Mouse (Mus musculus): ENCODE measurements around the gene Clip1. TPM values are rescaled to one million over a fixed set of nuclear protein-coding genes. Genes with fewer than 3 reads are reported as not detected.

Gene Clip1
- 120 TPM for total RNA-seq (2023)

GRCm38 (mm10) chr5:123684221-123685144, at the start of gene Clip1:
Clip1 (minus strand) TSS chr5:123684618.

GRCm38 (mm10) chr5:123720328-123721311, 36.2 kb upstream of the Clip1 start, which contains the start of gene Zcchc8:
Zcchc8 (minus strand) TSS chr5:123721100.

DNA sequence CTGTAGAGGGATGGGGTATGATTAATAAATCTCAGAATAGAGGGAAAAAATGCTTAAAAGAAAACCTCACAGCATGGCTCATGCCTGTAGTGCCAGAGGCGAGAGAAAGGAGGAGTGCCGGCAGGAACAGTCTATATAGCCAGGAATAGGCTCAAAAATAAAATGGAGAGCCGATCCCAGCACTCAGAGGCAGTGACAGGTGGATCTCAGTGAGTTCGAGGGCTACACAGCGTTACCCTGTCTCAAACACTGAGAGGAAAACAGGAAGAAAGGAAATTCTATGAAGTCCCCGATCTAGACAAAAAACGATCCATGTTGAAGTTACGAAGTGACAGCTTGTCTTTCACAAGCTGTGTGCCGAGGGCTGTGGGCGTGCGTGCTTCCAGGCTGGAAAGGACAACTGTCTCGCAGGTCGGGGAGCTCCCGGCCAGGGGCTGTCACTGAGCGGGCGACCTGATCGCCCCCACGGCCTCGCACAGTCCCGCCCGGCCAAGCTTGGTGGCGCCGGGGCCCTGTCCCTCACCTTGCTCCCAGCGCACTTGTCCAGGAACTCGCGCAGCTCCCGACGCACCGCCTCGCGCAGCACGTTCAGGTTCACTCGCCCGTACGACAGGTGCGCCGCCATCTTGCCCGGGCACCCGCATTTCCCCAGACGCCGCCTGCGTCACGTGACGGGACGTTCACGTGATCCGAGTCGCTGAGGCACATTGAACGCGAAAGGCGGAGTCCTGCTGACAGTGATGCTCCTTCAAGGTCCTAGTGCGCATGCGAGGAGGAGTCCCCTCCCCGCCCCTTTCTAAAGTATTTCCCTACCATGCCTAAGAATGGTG, 111.8 kb downstream of the Clip1 start, which contains the start of gene Vps33a:
TSS of gene Vps33a (minus strand) at position 682 of the 830 bp plus-strand sequence.

Other genes with a start within 250 kb of the Clip1 start
- gene Lrrc43, start 195.3 kb downstream of the Clip1 start, total RNA-seq (2023) = not detected
- not detected for gene Il31, start 195.1 kb downstream of the Clip1 start, total RNA-seq (2023)
- not detected for gene B3gnt4, start 174.2 kb downstream of the Clip1 start, total RNA-seq (2023)
- 51.0 TPM for gene Diablo, start 160.4 kb downstream of the Clip1 start, total RNA-seq (2023)
- 6.0 TPM for gene Gm49027, start 159.1 kb downstream of the Clip1 start, total RNA-seq (2023)
- gene Vps33a, start 111.6 kb downstream of the Clip1 start, total RNA-seq (2023) = 40.0 TPM
- gene Zcchc8, start 36.5 kb upstream of the Clip1 start, total RNA-seq (2023) = 71.2 TPM
- 265 TPM for gene Rsrc2, start 64.8 kb upstream of the Clip1 start, total RNA-seq (2023)
- gene Kntc1, start 65.1 kb upstream of the Clip1 start, total RNA-seq (2023) = 1.8 TPM
- 1.4 TPM for gene Hcar2, start 180.9 kb upstream of the Clip1 start, total RNA-seq (2023)
- gene Hcar1, start 195.4 kb upstream of the Clip1 start, total RNA-seq (2023) = not detected
- gene Denr, start 222.6 kb upstream of the Clip1 start, total RNA-seq (2023) = 33.9 TPM
- gene Gm43518, start 242.8 kb upstream of the Clip1 start, total RNA-seq (2023) = not detected
- gene Ccdc62, start 246.1 kb upstream of the Clip1 start, total RNA-seq (2023) = 4.3 TPM

All from CD4-positive naive resting alpha-beta T cell, adult 76 days (primary cell).